Mouse (Mus musculus): ENCODE measurements at regions not wholly inside any gene's neighbourhood (a gene's known extent, or its start where the extent isn't known, plus 50 kb on each side); places are given as distances from the start of the nearest gene placed in this dataset.

- Histone ChIP-seq H3K4me3 (replicated peaks) (no peak overlapping the region), H3K9me3 (no peaks in the 10 kb centered on the region), H3K36me3 (no peaks in the 10 kb centered on the region), H3K27me3 (replicated peaks) (no peaks in the 10 kb centered on the region), H3K4me1 (replicated peaks) (no peaks in the 10 kb centered on the region), H3K9ac (no peak overlapping the region), H3K4me2 (replicated peaks) (no peak overlapping the region), H3K27ac (no peak overlapping the region)
- 85% methylated on average over 2 of the region's 2 CpGs for WGBS
- ATAC-seq, result no peak
These were observed 608.9 kb upstream of the Map3k7 start for GRCm38 (mm10) chr4:31354953-31355352.

- H3K4me2 ChIP-seq (replicated peaks), result no peak overlapping the region
- H3K4me3 ChIP-seq (replicated peaks), result no peak overlapping the region
- no peaks in the 10 kb centered on the region for H3K4me1 ChIP-seq (replicated peaks)
- no peak for ATAC-seq
- H3K36me3 ChIP-seq, result no peaks in the 10 kb centered on the region
- H3K9me3 ChIP-seq, result no peaks in the 10 kb centered on the region
- no peak overlapping the region for H3K27ac ChIP-seq
- 50% methylated on average over 1 of the region's 1 CpGs for WGBS
- no peaks in the 10 kb centered on the region for H3K27me3 ChIP-seq (replicated peaks)
- H3K9ac ChIP-seq, result no peak overlapping the region
These were observed 597.7 kb upstream of the Map3k7 start for GRCm38 (mm10) chr4:31366172-31366571.

- H3K27ac ChIP-seq, result no peak overlapping the region
- H3K9me3 ChIP-seq, result no peaks in the 10 kb centered on the region
- no peaks in the 10 kb centered on the region for H3K27me3 ChIP-seq (replicated peaks)
- H3K4me3 ChIP-seq (replicated peaks), result no peak overlapping the region
- H3K9ac ChIP-seq, result no peak overlapping the region
- WGBS, result 68% methylated on average over 5 of the region's 5 CpGs
- no peak for ATAC-seq
- H3K4me1 ChIP-seq (replicated peaks), result no peaks in the 10 kb centered on the region
- no peak overlapping the region for H3K4me2 ChIP-seq (replicated peaks)
- H3K36me3 ChIP-seq, result no peaks in the 10 kb centered on the region
These were observed 596.9 kb upstream of the Map3k7 start for GRCm38 (mm10) chr4:31367031-31367430.

GRCm38 (mm10) chr4:31370062-31370461 is 593.8 kb upstream of the Map3k7 start:
- Histone ChIP-seq H3K9ac (no peak overlapping the region), H3K27me3 (replicated peaks) (no peaks in the 10 kb centered on the region), H3K36me3 (no peaks in the 10 kb centered on the region)

GRCm38 (mm10) chr4:31381069-31381969 is 582.6 kb upstream of the Map3k7 start:
- H3K36me3 ChIP-seq, result no peaks in the 10 kb centered on the region
- WGBS, result 91% methylated on average over 8 of the region's 8 CpGs
- no peak for ATAC-seq
- no peaks in the 10 kb centered on the region for H3K4me1 ChIP-seq (replicated peaks)
- no peaks in the 10 kb centered on the region for H3K9me3 ChIP-seq
- H3K9ac ChIP-seq, result no peak overlapping the region
- H3K27me3 ChIP-seq (replicated peaks), result no peaks in the 10 kb centered on the region
- H3K4me2 ChIP-seq (replicated peaks), result no peak overlapping the region
- no peak overlapping the region for H3K27ac ChIP-seq
- no peak overlapping the region for H3K4me3 ChIP-seq (replicated peaks)

More at GRCm38 (mm10) chr4:31370062-31370461, 593.8 kb upstream of the Map3k7 start:
- no peak overlapping the region for H3K4me2 ChIP-seq (replicated peaks)
- no peaks in the 10 kb centered on the region for H3K9me3 ChIP-seq
- ATAC-seq, result no peak
- 67% methylated on average over 7 of the region's 7 CpGs for WGBS
- no peak overlapping the region for H3K27ac ChIP-seq
- H3K4me1 ChIP-seq (replicated peaks), result no peaks in the 10 kb centered on the region
- no peak overlapping the region for H3K4me3 ChIP-seq (replicated peaks)

- Histone ChIP-seq H3K27ac (no peak overlapping the region), H3K36me3 (no peaks in the 10 kb centered on the region), H3K4me2 (replicated peaks) (no peak overlapping the region), H3K9me3 (no peaks in the 10 kb centered on the region), H3K4me3 (replicated peaks) (no peak overlapping the region), H3K9ac (no peak overlapping the region), H3K4me1 (replicated peaks) (no peaks in the 10 kb centered on the region), H3K27me3 (replicated peaks) (no peaks in the 10 kb centered on the region)
- WGBS, result 65% methylated on average over 4 of the region's 4 CpGs
- no peak for ATAC-seq
These were observed 570.8 kb upstream of the Map3k7 start for GRCm38 (mm10) chr4:31392932-31393632.

- Histone ChIP-seq H3K9me3 (no peaks in the 10 kb centered on the region), H3K9ac (no peak overlapping the region), H3K27ac (no peak overlapping the region), H3K27me3 (replicated peaks) (no peaks in the 10 kb centered on the region), H3K4me2 (replicated peaks) (no peak overlapping the region), H3K4me3 (replicated peaks) (no peak overlapping the region), H3K4me1 (replicated peaks) (no peaks in the 10 kb centered on the region), H3K36me3 (no peaks in the 10 kb centered on the region)
- 57% methylated on average over 4 of the region's 4 CpGs for WGBS
- no peak for ATAC-seq
These were observed 568.4 kb upstream of the Map3k7 start for GRCm38 (mm10) chr4:31395538-31395937.

- no peak for ATAC-seq
- no peaks in the 10 kb centered on the region for H3K27me3 ChIP-seq (replicated peaks)
- no peak overlapping the region for H3K9ac ChIP-seq
- no peak overlapping the region for H3K27ac ChIP-seq
- 64% methylated on average over 8 of the region's 8 CpGs for WGBS
- H3K4me1 ChIP-seq (replicated peaks), result no peaks in the 10 kb centered on the region
- H3K36me3 ChIP-seq, result no peaks in the 10 kb centered on the region
- no peak overlapping the region for H3K4me2 ChIP-seq (replicated peaks)
- H3K4me3 ChIP-seq (replicated peaks), result no peak overlapping the region
- H3K9me3 ChIP-seq, result no peaks in the 10 kb centered on the region
These were observed 559.9 kb upstream of the Map3k7 start for GRCm38 (mm10) chr4:31403976-31404375.

- Histone ChIP-seq H3K27ac (peak overlapping the region; percentile 20; the same call in 1 of the 2 replicates), H3K9ac (no peak overlapping the region), H3K4me2 (replicated peaks) (peak overlapping the region; percentile 28), H3K36me3 (no peaks in the 10 kb centered on the region), H3K27me3 (replicated peaks) (no peaks in the 10 kb centered on the region), H3K4me1 (replicated peaks) (no peaks in the 10 kb centered on the region), H3K4me3 (replicated peaks) (no peak overlapping the region), H3K9me3 (no peaks in the 10 kb centered on the region)
- peak; percentile 69 for ATAC-seq
- WGBS, result 29% methylated on average over 16 of the region's 16 CpGs
These were observed 558.8 kb upstream of the Map3k7 start for GRCm38 (mm10) chr4:31404840-31405714.

- H3K4me3 ChIP-seq (replicated peaks), result no peak overlapping the region
- WGBS, result 80% methylated on average over 3 of the region's 3 CpGs
- H3K27ac ChIP-seq, result no peak overlapping the region
- H3K9me3 ChIP-seq, result no peaks in the 10 kb centered on the region
- no peak overlapping the region for H3K9ac ChIP-seq
- H3K4me1 ChIP-seq (replicated peaks), result no peaks in the 10 kb centered on the region
- no peaks in the 10 kb centered on the region for H3K27me3 ChIP-seq (replicated peaks)
- H3K36me3 ChIP-seq, result no peaks in the 10 kb centered on the region
- H3K4me2 ChIP-seq (replicated peaks), result no peak overlapping the region
- ATAC-seq, result no peak
These were observed 553.7 kb upstream of the Map3k7 start for GRCm38 (mm10) chr4:31410157-31410556.

GRCm38 (mm10) chr4:31411770-31412525 is 551.9 kb upstream of the Map3k7 start:
- Histone ChIP-seq H3K4me1 (replicated peaks) (no peaks in the 10 kb centered on the region), H3K27ac (no peak overlapping the region), H3K4me3 (replicated peaks) (no peak overlapping the region), H3K9ac (no peak overlapping the region), H3K4me2 (replicated peaks) (no peak overlapping the region), H3K27me3 (replicated peaks) (no peaks in the 10 kb centered on the region), H3K9me3 (no peaks in the 10 kb centered on the region), H3K36me3 (no peaks in the 10 kb centered on the region)
- 65% methylated on average over 9 of the region's 9 CpGs for WGBS
- ATAC-seq, result no peak

Data from intestine, embryonic 15.5 days (tissue).